Mouse (Mus musculus): ENCODE data around the gene BC049762.

The BC049762 gene

GRCm38 (mm10) chr11:51262342-51263285 lies at the start of gene BC049762:
TSS of gene BC049762 (minus strand) at chr11:51263046.
- in situ Hi-C loops (cut with MboI, MseI): no loop called here

- in situ Hi-C loops (cut with MboI, MseI): no loop called here
Observed at GRCm38 (mm10) chr11:51311846-51312245, 49.0 kb upstream of the BC049762 start.

GRCm38 (mm10) chr11:51308306-51308705 lies 45.5 kb upstream of the BC049762 start:
- in situ Hi-C loops (cut with MboI, MseI): no loop called here

- in situ Hi-C loops (cut with MboI, MseI): no loop called here
Observed at GRCm38 (mm10) chr11:51303981-51304553, 41.2 kb upstream of the BC049762 start.

GRCm38 (mm10) chr11:51302396-51302795 lies 39.5 kb upstream of the BC049762 start:
- in situ Hi-C loops (cut with MboI, MseI): no loop called here

GRCm38 (mm10) chr11:51298691-51299090 lies 35.8 kb upstream of the BC049762 start:
- in situ Hi-C loops (cut with MboI, MseI): loop anchor here (10.0 kb wide), 1 partner anchor 1714 kb away; no protein-coding TSS in a partner anchor

GRCm38 (mm10) chr11:51295742-51296141 lies 32.9 kb upstream of the BC049762 start:
- in situ Hi-C loops (cut with MboI, MseI): loop anchor here (10.0 kb wide), 1 partner anchor 1711 kb away; no protein-coding TSS in a partner anchor

DNA sequence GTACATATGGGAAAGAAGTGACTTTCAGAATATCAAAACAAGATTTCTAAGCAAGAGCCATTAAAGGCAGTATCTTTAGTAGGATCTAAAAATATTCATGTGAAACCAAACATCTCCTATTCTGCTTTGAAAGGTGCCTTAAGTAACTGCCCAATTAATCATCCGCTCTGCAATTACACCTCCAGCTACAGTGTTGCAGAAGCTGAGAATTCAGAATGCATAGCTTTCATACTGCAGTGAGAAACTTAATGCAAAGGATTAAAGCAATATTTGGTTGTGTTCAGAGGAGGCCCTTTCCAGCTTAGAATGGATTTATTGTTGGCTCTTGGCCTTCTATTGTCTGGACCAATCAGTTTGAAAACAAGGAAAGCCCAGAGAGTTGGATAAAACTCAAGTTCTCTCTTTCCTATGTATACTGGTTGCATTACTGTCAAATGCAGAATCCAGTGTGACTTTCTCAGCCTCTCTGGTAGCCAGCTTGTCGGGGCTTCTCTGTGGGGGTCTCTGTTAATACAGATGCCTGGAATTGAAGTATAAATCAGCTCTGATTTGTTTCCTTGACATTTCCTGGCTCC lies 31.2 kb upstream of the BC049762 start:
- in situ Hi-C loops (cut with MboI, MseI): loop anchor here (5.0 to 10.0 kb wide), 2 partner anchors 243 to 1709 kb away; no protein-coding TSS in a partner anchor

GRCm38 (mm10) chr11:51290066-51290955 lies 27.5 kb upstream of the BC049762 start:
- in situ Hi-C loops (cut with MboI, MseI): loop anchor here (5.0 to 10.0 kb wide), 2 partner anchors 247 to 1706 kb away; no protein-coding TSS in a partner anchor

DNA sequence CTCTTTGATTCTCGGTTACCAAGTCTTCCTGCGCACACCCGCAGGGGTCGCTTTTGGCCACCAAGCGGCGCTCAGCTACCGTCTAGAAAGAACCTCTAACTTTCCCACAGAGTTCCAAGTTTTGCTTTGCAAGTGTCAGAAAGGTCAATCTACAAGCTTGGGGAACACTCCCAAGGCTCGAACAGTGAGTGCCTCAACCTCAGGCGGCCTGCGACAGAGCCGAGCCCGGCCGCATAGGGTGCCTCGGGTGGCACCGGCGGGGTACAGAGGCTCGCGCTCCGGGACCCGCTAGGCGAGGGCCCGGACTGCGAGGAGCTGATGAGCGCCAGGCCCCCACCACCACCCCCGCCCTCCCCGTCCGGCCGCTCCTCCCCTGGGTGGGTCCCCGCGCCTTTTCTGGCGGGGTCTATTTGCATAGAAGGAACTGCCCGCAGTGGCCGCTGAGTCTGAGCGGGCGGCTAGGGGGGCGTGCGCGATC lies 26.8 kb upstream of the BC049762 start, which contains the start of gene Col23a1:
Col23a1 (plus strand) TSS at position 357 of the 478 bp plus-strand sequence.
- in situ Hi-C loops (cut with MboI, MseI): loop anchor here (5.0 to 10.0 kb wide), 2 partner anchors 248 to 1705 kb away; no protein-coding TSS in a partner anchor

DNA sequence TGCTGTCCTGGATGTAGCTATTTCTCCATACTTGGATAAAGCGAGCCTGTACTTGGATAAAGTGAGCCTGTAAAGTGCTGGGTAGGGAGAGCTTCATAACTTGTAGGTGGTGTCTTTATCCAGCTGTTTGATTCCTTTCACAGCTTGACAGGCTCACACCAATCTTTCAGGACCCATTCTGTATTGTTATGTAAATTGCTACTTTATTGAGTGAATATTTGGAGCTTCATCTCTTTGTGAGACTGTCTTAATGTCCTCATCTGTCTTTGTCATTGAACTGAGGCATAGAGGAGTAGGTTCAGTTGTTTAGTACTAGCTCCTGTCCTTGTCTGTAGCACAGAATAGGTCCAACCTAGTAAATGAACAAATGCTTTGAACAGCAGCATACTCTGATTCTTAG lies 11.6 kb upstream of the BC049762 start:
- in situ Hi-C loops (cut with MboI, MseI): no loop called here

DNA sequence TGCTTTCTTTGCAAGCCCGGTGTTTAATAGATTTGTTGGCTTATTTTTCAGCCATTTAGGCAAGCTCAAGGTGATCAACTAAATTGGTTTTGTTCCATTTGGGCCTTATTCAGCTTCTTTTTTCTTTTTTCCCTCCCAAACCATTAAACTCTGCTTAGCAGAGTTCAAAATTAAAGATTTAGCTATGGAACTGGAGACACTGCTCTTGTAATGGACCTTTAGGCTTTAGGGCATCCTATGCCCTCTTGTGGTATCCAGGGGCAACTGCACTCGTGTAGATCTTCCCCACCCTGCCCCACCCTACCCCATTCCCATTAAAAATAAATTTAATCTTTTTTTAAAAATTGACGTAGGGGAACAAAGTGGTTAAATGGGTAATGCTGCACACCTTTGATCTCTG lies 2.5 kb upstream of the BC049762 start:
- in situ Hi-C loops (cut with MboI, MseI): no loop called here

- in situ Hi-C loops (cut with MboI, MseI): no loop called here
Observed at GRCm38 (mm10) chr11:51264352-51264751, 1.5 kb upstream of the BC049762 start.

DNA sequence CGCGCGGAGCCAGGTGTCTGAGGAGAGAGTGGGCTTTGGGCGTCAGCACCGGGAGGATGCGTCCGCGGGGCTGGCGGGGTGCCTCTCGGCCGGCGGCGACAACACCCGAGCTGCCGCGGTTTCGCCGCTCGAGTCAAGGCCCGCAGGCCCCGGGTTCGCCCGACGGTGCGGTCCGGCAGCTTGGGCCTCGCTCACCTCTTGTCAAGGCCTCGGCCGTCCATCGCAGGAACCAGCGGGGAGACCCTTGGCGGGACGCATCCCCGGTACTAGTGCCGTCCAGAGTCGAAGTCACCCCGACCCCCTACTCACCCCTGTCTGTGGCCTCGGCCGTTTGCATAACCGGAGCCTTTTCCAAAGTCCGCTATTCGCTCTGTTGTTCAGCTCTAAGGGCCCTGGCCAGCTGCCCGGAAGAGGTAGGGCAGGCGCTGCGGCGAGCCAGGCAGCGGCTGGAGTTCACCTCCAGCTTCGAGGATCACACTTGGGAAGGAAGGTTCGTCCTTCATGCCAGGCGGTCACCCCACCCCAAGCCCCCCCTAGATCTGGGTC lies 513 bp upstream of the BC049762 start:
- in situ Hi-C loops (cut with MboI, MseI): no loop called here

GRCm38 (mm10) chr11:51261680-51262219 lies 1.1 kb downstream of the BC049762 start, which contains the start of gene Clk4:
TSS of gene Clk4 (plus strand) at chr11:51261730.
- in situ Hi-C loops (cut with MboI, MseI): no loop called here

DNA sequence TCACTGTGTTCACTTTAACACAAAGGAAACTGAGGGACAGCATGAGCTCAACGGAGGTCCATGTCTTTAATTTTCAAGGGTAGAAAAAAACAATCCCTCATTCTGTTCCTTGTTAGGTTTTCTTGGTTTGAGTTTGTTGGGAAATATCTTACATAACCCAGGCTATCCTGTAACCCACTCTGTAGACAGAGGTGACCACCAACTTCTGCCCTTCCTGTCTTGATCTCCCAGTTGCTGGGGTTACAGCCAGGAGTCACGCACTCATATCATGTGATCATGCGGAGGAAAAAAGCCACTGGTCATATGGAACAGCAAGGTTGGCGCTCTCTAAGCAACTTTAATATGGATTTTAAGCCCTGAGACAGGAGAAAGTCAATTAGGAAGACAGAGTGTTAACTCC lies 5.8 kb downstream of the BC049762 start:
- in situ Hi-C loops (cut with MboI, MseI): no loop called here

DNA sequence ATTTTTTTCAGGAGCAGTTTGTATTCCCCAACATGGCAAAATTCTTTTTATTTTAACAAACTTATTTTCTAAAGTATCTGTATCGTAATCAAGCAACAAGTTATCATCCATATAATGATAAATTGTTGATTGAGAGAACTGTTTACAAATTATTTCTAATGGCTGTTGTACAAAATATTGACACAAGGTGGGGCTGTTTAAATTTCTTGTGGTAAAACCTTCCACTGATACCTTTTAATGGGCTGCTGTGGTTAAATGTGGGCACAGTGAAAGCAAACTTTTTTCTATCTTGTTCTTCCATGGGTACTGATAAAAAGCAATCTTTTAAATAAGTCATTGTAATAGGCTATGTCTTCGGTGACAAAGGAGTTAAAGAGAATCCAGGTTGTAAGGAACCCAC lies 19.9 kb downstream of the BC049762 start:
- in situ Hi-C loops (cut with MboI, MseI): no loop called here

- in situ Hi-C loops (cut with MboI, MseI): no loop called here
Observed at GRCm38 (mm10) chr11:51234626-51235025, 28.2 kb downstream of the BC049762 start.

DNA sequence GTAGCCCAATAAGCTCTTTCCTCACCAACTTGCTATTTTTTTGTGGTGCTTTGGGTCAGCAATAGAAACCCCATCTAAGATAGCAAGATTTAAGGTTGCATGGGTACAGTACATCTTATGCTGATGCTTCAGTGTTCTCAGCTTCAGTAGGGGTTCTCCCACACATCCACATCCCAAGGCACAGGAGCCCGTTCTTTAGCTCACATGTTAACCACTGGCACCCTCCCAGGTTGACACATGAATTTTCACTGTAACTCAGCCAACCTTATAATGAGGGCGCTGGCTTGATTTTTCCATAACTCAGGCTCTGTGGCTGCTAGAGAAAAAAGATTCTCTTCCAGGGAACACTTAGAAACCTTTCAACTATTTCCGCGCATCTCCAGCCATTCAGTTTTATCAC lies 35.7 kb downstream of the BC049762 start:
- in situ Hi-C loops (cut with MboI, MseI): no loop called here

DNA sequence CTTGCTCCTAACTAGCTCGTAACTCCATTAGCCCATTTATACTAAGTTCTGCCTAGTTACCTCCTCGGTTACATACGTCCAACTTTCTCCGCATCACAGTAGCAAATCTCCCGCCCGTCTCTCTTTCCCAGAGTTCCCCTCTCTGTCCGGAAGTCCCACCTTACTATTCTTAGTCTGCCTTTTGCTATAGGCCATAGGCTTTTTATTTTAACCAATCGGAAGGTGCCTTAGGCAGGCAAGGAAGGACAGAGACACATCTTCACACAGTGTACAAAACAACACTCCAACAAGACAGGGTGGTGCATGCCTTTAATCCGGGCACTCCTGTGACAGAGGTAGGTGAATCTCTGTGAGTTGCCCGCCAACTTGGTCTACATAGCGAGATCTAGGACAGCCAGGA lies 42.5 kb downstream of the BC049762 start, which contains the start of gene Gm12569:
Gm12569 (plus strand) TSS at position 166 of the 400 bp plus-strand sequence.
- in situ Hi-C loops (cut with MboI, MseI): no loop called here

Data from T-helper 2 cell (primary cell).